Mouse (Mus musculus): ENCODE data around the gene Olah. TPM values are rescaled to one million over a fixed set of nuclear protein-coding genes. Genes with fewer than 3 reads are reported as not detected.
A peak's percentile ranks its signal among the peaks of the same experiment; 100 is the strongest.

The Olah gene
- total and polyA plus RNA-seq, 3 experiments = 0.39 TPM; not detected in 2

- DNase-seq (ENCODE audit: extremely low read depth) = no peak
- no peaks in the 10 kb centered on the region for H3K9me3 ChIP-seq (replicated peaks; ENCODE audit: low read length)
- no peak overlapping the region for H3K27ac ChIP-seq (ENCODE audit: insufficient read depth, low read depth)
- no peak overlapping the region for H3K4me3 ChIP-seq (replicated peaks in 1 of 3; ENCODE audit: low read depth in 2 of 3, low read length in 2 of 3, poor library complexity in 1 of 3)
- H3K4me1 ChIP-seq (ENCODE audit: control insufficient read depth in 1 of 2, insufficient read depth in 2 of 2) = peaks cover 7 to 34% of the 10 kb centered on the region in 2 experiments
- in situ Hi-C loops (cut with MboI; ENCODE audit: low pct_ligation_motif_present, low pct_unique_long_range_greater_than_20kb, low sequenced_read_pairs) = no loop called here
- peaks cover 25% of the 10 kb centered on the region for H3K79me2 ChIP-seq (replicated peaks; ENCODE audit: control insufficient read depth, extremely low read depth, insufficient read depth, poor library complexity, severe bottlenecking)
- TF ChIP-seq IRF4 (IDR thresholded peaks at IDR 0.05; ENCODE audit: low read depth, low read length) (no peak), MAFK (IDR thresholded peaks at IDR 0.05; ENCODE audit: insufficient replicate concordance, low read length) (no peak), E2F4 (IDR thresholded peaks at IDR 0.05; ENCODE audit: insufficient replicate concordance, low read depth, low read length) (no peak), EP300 (IDR thresholded peaks at IDR 0.05; ENCODE audit: low read length) (no peak), TCF12 (IDR thresholded peaks at IDR 0.05; ENCODE audit: low read depth, low read length) (no peak), USF1 (IDR thresholded peaks at IDR 0.05; ENCODE audit: low read depth, low read length) (no peak), CTCF (conservative IDR thresholded peaks at IDR 0.05 in 1 of 2, IDR thresholded peaks at IDR 0.05 in 1 of 2; ENCODE audit: low read depth in 2 of 2, low read length in 2 of 2) (no peak), MAZ (IDR thresholded peaks at IDR 0.05; ENCODE audit: low read depth, low read length) (no peak), ZC3H11A (IDR thresholded peaks at IDR 0.05; ENCODE audit: low read depth, low read length) (no peak), POLR2AphosphoS2 (IDR thresholded peaks at IDR 0.05; ENCODE audit: low read depth, low read length) (no peak), BHLHE40 (IDR thresholded peaks at IDR 0.05; ENCODE audit: low read depth, low read length) (no peak), HCFC1 (IDR thresholded peaks at IDR 0.05; ENCODE audit: low read depth, low read length) (no peak), SIN3A (IDR thresholded peaks at IDR 0.05; ENCODE audit: low read length) (no peak)
- dilution Hi-C loops (cut with MboI; ENCODE audit: extremely low pct_ligation_motif_present, extremely low pct_unique_long_range_greater_than_20kb, low sequenced_read_pairs) = no loop called here
- H3K9ac ChIP-seq (ENCODE audit: insufficient read depth, low read depth) = no peak overlapping the region
- H3K4me2 ChIP-seq (ENCODE audit: insufficient read depth, low read depth, poor library complexity, severe bottlenecking) = no peak overlapping the region
- peaks cover 5 to 12% of the 10 kb centered on the region in 2 experiments for H3K36me3 ChIP-seq (replicated peaks in 1 of 2; ENCODE audit: control insufficient read depth in 1 of 2, insufficient read depth in 1 of 2, low read length in 1 of 2)
- no peaks in the 10 kb centered on the region for H3K27me3 ChIP-seq (replicated peaks)
These were observed 63.2 kb downstream of the Olah start for GRCm38 (mm10) chr2:3333761-3334160.

GRCm38 (mm10) chr2:3332484-3333242 lies 64.3 kb downstream of the Olah start, which contains the start of gene Rpp38:
Gene Rpp38 (minus strand): TSS chr2:3332643.
- peak; percentile 96 for DNase-seq (ENCODE audit: extremely low read depth)
- H3K79me2 ChIP-seq (replicated peaks; ENCODE audit: control insufficient read depth, extremely low read depth, insufficient read depth, poor library complexity, severe bottlenecking) = peaks cover 25% of the 10 kb centered on the region
- H3K9me3 ChIP-seq (replicated peaks; ENCODE audit: low read length) = no peaks in the 10 kb centered on the region
- peaks cover 4 to 39% of the 10 kb centered on the region in 2 experiments for H3K4me1 ChIP-seq (ENCODE audit: control insufficient read depth in 1 of 2, insufficient read depth in 2 of 2)
- no peaks in the 10 kb centered on the region for H3K27me3 ChIP-seq (replicated peaks)
- H3K4me3 ChIP-seq (replicated peaks in 1 of 3; ENCODE audit: low read depth in 2 of 3, low read length in 2 of 3, poor library complexity in 1 of 3) = peak within 1 kb of the TSS; percentile 67 to 82 (median 70)
- H3K4me2 ChIP-seq (ENCODE audit: insufficient read depth, low read depth, poor library complexity, severe bottlenecking) = peak within 1 kb of the TSS; percentile 67
- dilution Hi-C loops (cut with MboI; ENCODE audit: extremely low pct_ligation_motif_present, extremely low pct_unique_long_range_greater_than_20kb, low sequenced_read_pairs) (no loop called here), in situ Hi-C loops (cut with MboI; ENCODE audit: low pct_ligation_motif_present, low pct_unique_long_range_greater_than_20kb, low sequenced_read_pairs) (no loop called here)
- peak within 1 kb of the TSS; percentile 75 for H3K9ac ChIP-seq (ENCODE audit: insufficient read depth, low read depth)
- H3K36me3 ChIP-seq (replicated peaks in 1 of 2; ENCODE audit: control insufficient read depth in 1 of 2, insufficient read depth in 1 of 2, low read length in 1 of 2) = peaks cover 11 to 23% of the 10 kb centered on the region in 2 experiments
- H3K27ac ChIP-seq (ENCODE audit: insufficient read depth, low read depth) = peak within 1 kb of the TSS; percentile 27
- 0 out of 2 replicates have a peak, but pooled peaks have one; percentile 27 for TF ChIP-seq KAT2A (IDR thresholded peaks at IDR 0.05; ENCODE audit: insufficient replicate concordance, low read length)
- TF ChIP-seq USF2 (conservative IDR thresholded peaks at IDR 0.05; ENCODE audit: low read depth, low read length) = peak; percentile 87
- peak; percentile 92 for TF ChIP-seq USF1 (IDR thresholded peaks at IDR 0.05; ENCODE audit: low read depth, low read length)
- TF ChIP-seq MAX (IDR thresholded peaks at IDR 0.05; ENCODE audit: low read length) = peak; percentile 99
- no peak for TF ChIP-seq EP300 (IDR thresholded peaks at IDR 0.05; ENCODE audit: low read length)
- 0 out of 2 replicates have a peak, but pooled peaks have one; percentile 14 for TF ChIP-seq JUND (conservative IDR thresholded peaks at IDR 0.05; ENCODE audit: low read depth, low read length)
- TF ChIP-seq NRF1 (IDR thresholded peaks at IDR 0.05; ENCODE audit: low read depth, low read length) = peak; percentile 84
- peak; percentile 97 for TF ChIP-seq BHLHE40 (IDR thresholded peaks at IDR 0.05; ENCODE audit: low read depth, low read length)
- TF ChIP-seq GABPA (IDR thresholded peaks at IDR 0.05; ENCODE audit: insufficient replicate concordance, low read depth, low read length) = peak; percentile 70
- TF ChIP-seq CHD1 (IDR thresholded peaks at IDR 0.05; ENCODE audit: low read depth, low read length) = no peak
- no peak for TF ChIP-seq ZKSCAN1 (IDR thresholded peaks at IDR 0.05; ENCODE audit: borderline replicate concordance, low read depth, low read length)
- peak; percentile 54; the same call in 1 of the 2 replicates for TF ChIP-seq JUN (IDR thresholded peaks at IDR 0.05; ENCODE audit: insufficient read depth, low read depth, low read length)
- peak; percentile 75 for TF ChIP-seq ETS1 (conservative IDR thresholded peaks at IDR 0.05; ENCODE audit: low read depth, low read length)
- peak; percentile 97 for TF ChIP-seq MXI1 (IDR thresholded peaks at IDR 0.05; ENCODE audit: low read depth, low read length)
- TF ChIP-seq SIN3A (IDR thresholded peaks at IDR 0.05; ENCODE audit: low read length) = peak; percentile 73
- peak; percentile 81 for TF ChIP-seq ELF1 (IDR thresholded peaks at IDR 0.05; ENCODE audit: low read depth, low read length)
- TF ChIP-seq HCFC1 (IDR thresholded peaks at IDR 0.05; ENCODE audit: low read depth, low read length) = peak; percentile 68
- TF ChIP-seq CHD2 (IDR thresholded peaks at IDR 0.05; ENCODE audit: low read length) = peak; percentile 99
- TF ChIP-seq POLR2A (IDR thresholded peaks at IDR 0.05; ENCODE audit: low read depth, low read length) = peak; percentile 85
- peak; percentile 31; the same call in 1 of the 2 replicates for TF ChIP-seq IRF4 (IDR thresholded peaks at IDR 0.05; ENCODE audit: low read depth, low read length)
- TF ChIP-seq MAFK (IDR thresholded peaks at IDR 0.05; ENCODE audit: insufficient replicate concordance, low read length) = no peak
- peak; percentile 53; the same call in 1 of the 2 replicates for TF ChIP-seq MEF2A (IDR thresholded peaks at IDR 0.05; ENCODE audit: borderline replicate concordance, low read depth, low read length)
- peak; percentile 99 for TF ChIP-seq MYC (IDR thresholded peaks at IDR 0.05; ENCODE audit: low read depth, low read length)
- peak; percentile 78 for TF ChIP-seq NELFE (IDR thresholded peaks at IDR 0.05; ENCODE audit: low read depth, low read length)

Data from CH12.LX (cell line).